Mouse (Mus musculus): ENCODE measurements around the gene Napepld. TPM values are rescaled to one million over a fixed set of nuclear protein-coding genes. Genes with fewer than 3 reads are reported as not detected.
"Not testable (repeated sequence)": the region's sequence is repeated elsewhere in the genome, so short reads cannot be mapped to it uniquely, and the experiment has no call there.

Napepld gene
- polyA plus RNA-seq, 1 experiment from 2014 or later: 4.2 TPM

DNA sequence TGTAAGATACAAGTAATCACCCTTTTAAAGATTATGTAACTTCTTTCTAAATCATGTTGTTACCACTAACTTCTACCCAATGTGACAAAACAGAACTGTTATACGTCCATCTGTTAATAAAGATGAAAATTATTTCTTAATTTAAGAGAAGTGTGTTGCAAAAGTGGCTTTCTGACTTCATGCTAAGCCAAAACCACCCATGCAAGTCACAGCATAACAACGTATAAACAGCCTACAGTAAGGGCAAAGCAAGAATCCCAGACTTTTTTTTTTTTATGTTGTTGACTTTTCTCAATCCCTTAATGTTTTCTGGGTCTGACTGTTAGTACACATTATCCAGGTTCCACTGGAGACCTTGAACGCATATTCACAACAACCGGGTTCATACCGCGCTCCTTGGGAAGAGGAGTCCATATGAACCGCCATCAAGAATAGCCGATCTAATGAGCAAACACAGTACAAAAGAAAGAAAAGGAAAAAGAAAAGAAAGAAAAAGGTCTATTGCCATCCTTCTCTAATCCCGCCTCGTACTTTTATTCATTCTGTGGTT, 849 bp downstream of the Napepld start:
- H3K9ac ChIP-seq (ENCODE audit: low read length): peak overlapping the region; percentile 41
- no peaks in the 10 kb centered on the region for H3K27me3 ChIP-seq (replicated peaks; ENCODE audit: control insufficient read depth, insufficient read depth, low read length)
- no peak for DNase-seq (ENCODE audit: low spot score)
- no peak overlapping the region for H3K27ac ChIP-seq (ENCODE audit: low read depth)
- 14% methylated on average over 10 of the region's 10 CpGs for WGBS
- no peak for ATAC-seq (replicated peaks; ENCODE audit: low FRiP score, low TSS enrichment, low read depth)
- H3K36me3 ChIP-seq (ENCODE audit: control insufficient read depth, insufficient read depth, low read length): no peaks in the 10 kb centered on the region
- peak overlapping the region; percentile 77 for H3K4me2 ChIP-seq (ENCODE audit: low read length)
- H3K4me1 ChIP-seq (replicated peaks; ENCODE audit: control insufficient read depth, insufficient read depth, low read length): no peaks in the 10 kb centered on the region
- no peaks in the 10 kb centered on the region for H3K9me3 ChIP-seq (ENCODE audit: control insufficient read depth, low read length)
- peak overlapping the region; percentile 67 for H3K4me3 ChIP-seq (ENCODE audit: low read depth, low read length)

DNA sequence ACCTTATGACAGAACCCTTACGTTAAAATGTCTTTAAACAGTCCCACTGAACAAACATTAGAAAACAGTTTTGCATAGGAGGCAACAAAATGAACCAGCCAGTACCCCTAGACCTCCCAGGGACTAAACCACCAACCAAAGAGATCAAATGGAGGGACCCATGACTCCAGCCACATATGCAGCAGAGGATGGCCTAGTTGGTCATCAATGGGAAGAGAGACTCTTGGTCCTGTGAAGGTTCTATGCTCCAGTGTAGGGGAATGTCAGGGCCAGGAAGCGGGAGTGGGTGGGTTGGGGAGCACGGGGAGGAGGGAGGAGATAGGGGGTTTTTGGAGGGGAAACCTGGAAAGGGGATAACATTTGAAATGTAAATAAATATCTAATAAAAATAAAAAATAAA, 1.6 kb downstream of the Napepld start:
- not testable (repeated sequence) for H3K9ac ChIP-seq (ENCODE audit: low read length); H3K27me3 ChIP-seq (replicated peaks; ENCODE audit: control insufficient read depth, insufficient read depth, low read length); ATAC-seq (replicated peaks; ENCODE audit: low FRiP score, low TSS enrichment, low read depth); H3K4me2 ChIP-seq (ENCODE audit: low read length); H3K27ac ChIP-seq (ENCODE audit: low read depth); DNase-seq (ENCODE audit: low spot score); H3K4me1 ChIP-seq (replicated peaks; ENCODE audit: control insufficient read depth, insufficient read depth, low read length); H3K9me3 ChIP-seq (ENCODE audit: control insufficient read depth, low read length); H3K36me3 ChIP-seq (ENCODE audit: control insufficient read depth, insufficient read depth, low read length); H3K4me3 ChIP-seq (ENCODE audit: low read depth, low read length)
- WGBS: 86% methylated on average over 3 of the region's 3 CpGs

DNA sequence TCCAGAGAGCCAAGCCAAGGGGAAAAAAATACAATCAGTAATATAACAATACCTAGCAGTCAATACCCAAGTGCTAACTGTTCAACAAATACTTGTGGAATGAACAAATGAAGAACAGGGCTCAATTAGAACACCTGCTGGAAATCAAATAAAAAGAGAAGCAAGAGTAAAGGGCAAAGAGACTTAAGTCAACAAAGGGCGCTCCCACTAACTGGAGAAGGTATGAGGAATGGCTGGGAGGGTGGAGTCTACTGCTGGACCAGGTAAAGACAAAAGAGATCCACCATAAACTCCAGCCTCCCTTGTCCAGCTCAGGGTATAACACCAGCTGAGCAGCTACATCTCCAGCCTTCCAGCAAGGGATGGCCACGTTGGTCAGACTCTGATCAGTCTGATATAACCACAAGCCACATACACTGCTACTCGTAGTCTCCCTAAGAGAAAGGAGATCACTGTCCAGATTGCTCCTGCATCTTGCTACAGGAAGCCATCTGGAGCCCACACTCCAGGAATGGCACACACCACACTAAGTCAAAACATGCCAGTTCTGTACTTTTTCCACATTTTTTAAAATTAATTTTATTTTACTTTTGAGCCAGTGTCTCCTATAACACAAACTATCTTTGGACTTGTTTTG, 6.2 kb downstream of the Napepld start:
- Histone ChIP-seq H3K4me1 (replicated peaks; ENCODE audit: control insufficient read depth, insufficient read depth, low read length) (no peaks in the 10 kb centered on the region), H3K4me2 (ENCODE audit: low read length) (no peak overlapping the region), H3K27me3 (replicated peaks; ENCODE audit: control insufficient read depth, insufficient read depth, low read length) (no peaks in the 10 kb centered on the region), H3K27ac (ENCODE audit: low read depth) (no peak overlapping the region), H3K9ac (ENCODE audit: low read length) (no peak overlapping the region), H3K9me3 (ENCODE audit: control insufficient read depth, low read length) (no peaks in the 10 kb centered on the region), H3K4me3 (ENCODE audit: low read depth, low read length) (no peak overlapping the region), H3K36me3 (ENCODE audit: control insufficient read depth, insufficient read depth, low read length) (no peaks in the 10 kb centered on the region)
- DNase-seq (ENCODE audit: low spot score) (no peak), ATAC-seq (replicated peaks; ENCODE audit: low FRiP score, low TSS enrichment, low read depth) (0 out of 2 replicates have a peak, but pooled peaks have one; percentile 15)
- WGBS: 81% methylated on average over 3 of the region's 3 CpGs

DNA sequence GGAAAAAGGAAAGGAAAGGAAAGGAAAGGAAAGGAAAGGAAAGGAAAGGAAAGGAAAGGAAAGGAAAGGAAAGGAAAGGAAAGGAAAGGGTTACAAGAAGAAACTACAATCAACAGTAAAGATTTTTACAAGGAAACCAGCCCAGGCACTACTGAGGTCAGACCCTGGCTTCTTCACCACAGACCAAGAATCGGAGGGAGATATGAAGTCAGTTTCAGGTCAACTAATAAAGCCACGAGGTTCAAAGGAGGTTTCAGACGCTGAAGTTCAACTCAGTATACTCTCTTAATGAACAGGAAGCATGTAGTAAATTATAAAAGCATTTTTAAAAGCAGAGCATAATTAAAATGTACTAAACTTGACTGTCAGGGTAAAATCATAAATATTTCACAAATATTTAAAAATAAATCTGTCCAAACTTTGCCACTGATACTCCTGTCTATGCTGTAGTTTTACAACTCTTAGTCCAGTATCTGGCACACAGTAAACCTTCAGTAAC, 7.8 kb downstream of the Napepld start:
- Histone ChIP-seq H3K27ac (ENCODE audit: low read depth) (no peak overlapping the region), H3K9me3 (ENCODE audit: control insufficient read depth, low read length) (no peaks in the 10 kb centered on the region), H3K36me3 (ENCODE audit: control insufficient read depth, insufficient read depth, low read length) (no peaks in the 10 kb centered on the region), H3K4me3 (ENCODE audit: low read depth, low read length) (no peak overlapping the region), H3K4me1 (replicated peaks; ENCODE audit: control insufficient read depth, insufficient read depth, low read length) (no peaks in the 10 kb centered on the region), H3K9ac (ENCODE audit: low read length) (no peak overlapping the region), H3K4me2 (ENCODE audit: low read length) (no peak overlapping the region), H3K27me3 (replicated peaks; ENCODE audit: control insufficient read depth, insufficient read depth, low read length) (no peaks in the 10 kb centered on the region)
- DNase-seq (ENCODE audit: low spot score) (no peak), ATAC-seq (replicated peaks; ENCODE audit: low FRiP score, low TSS enrichment, low read depth) (no peak)
- WGBS: 47% methylated on average over 3 of the region's 3 CpGs

DNA sequence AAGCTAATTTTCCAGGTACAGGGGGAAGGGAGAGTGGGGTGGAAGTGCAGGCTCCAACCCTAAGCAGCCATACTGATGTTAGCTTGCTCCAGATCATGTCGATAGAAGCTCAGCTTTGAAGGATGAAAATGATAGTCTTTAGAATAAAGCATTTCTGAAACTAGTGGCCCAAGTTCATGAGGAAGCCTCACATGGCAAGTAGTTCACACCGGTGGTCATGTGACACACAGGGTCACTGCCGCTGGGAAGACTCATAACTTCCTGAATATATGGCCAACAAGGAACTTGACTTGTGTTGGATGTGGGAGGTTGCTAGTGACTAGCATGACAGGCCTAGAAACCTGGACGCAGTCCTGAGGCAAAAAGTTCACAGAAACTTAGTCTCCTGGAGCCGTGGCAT, 9.0 kb downstream of the Napepld start:
- H3K9ac ChIP-seq (ENCODE audit: low read length): no peak overlapping the region
- no peaks in the 10 kb centered on the region for H3K9me3 ChIP-seq (ENCODE audit: control insufficient read depth, low read length)
- H3K4me2 ChIP-seq (ENCODE audit: low read length): no peak overlapping the region
- no peak overlapping the region for H3K27ac ChIP-seq (ENCODE audit: low read depth)
- DNase-seq (ENCODE audit: low spot score) (no peak), ATAC-seq (replicated peaks; ENCODE audit: low FRiP score, low TSS enrichment, low read depth) (no peak)
- H3K27me3 ChIP-seq (replicated peaks; ENCODE audit: control insufficient read depth, insufficient read depth, low read length): no peaks in the 10 kb centered on the region
- no peak overlapping the region for H3K4me3 ChIP-seq (ENCODE audit: low read depth, low read length)
- no peaks in the 10 kb centered on the region for H3K36me3 ChIP-seq (ENCODE audit: control insufficient read depth, insufficient read depth, low read length)
- no peaks in the 10 kb centered on the region for H3K4me1 ChIP-seq (replicated peaks; ENCODE audit: control insufficient read depth, insufficient read depth, low read length)
- 82% methylated on average over 5 of the region's 5 CpGs for WGBS

DNA sequence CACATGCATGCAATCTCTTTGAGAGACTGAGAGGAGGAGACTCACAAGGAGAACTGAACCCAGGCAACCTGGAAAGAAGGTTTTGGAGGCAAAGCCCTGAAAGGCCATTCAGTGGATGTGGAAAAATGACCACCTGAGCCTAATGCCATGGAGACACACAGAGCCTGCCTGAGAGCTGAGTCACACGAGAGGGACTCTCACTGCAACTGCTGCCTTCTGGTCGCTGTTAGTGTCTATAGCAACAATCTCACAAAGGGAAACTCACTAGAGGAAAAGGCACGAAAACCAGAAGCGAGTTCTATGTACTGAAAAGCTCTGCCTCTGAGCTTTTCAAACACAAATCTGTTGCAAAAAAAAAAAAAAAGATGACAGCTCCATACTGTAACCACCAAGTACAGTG, 14.2 kb downstream of the Napepld start:
- no peaks in the 10 kb centered on the region for H3K36me3 ChIP-seq (ENCODE audit: control insufficient read depth, insufficient read depth, low read length)
- 61% methylated on average over 4 of the region's 4 CpGs for WGBS
- no peaks in the 10 kb centered on the region for H3K9me3 ChIP-seq (ENCODE audit: control insufficient read depth, low read length)
- no peak for DNase-seq (ENCODE audit: low spot score)
- H3K9ac ChIP-seq (ENCODE audit: low read length): no peak overlapping the region
- no peak overlapping the region for H3K4me3 ChIP-seq (ENCODE audit: low read depth, low read length)
- no peaks in the 10 kb centered on the region for H3K4me1 ChIP-seq (replicated peaks; ENCODE audit: control insufficient read depth, insufficient read depth, low read length)
- no peaks in the 10 kb centered on the region for H3K27me3 ChIP-seq (replicated peaks; ENCODE audit: control insufficient read depth, insufficient read depth, low read length)
- H3K27ac ChIP-seq (ENCODE audit: low read depth): no peak overlapping the region
- H3K4me2 ChIP-seq (ENCODE audit: low read length): no peak overlapping the region
- no peak for ATAC-seq (replicated peaks; ENCODE audit: low FRiP score, low TSS enrichment, low read depth)

DNA sequence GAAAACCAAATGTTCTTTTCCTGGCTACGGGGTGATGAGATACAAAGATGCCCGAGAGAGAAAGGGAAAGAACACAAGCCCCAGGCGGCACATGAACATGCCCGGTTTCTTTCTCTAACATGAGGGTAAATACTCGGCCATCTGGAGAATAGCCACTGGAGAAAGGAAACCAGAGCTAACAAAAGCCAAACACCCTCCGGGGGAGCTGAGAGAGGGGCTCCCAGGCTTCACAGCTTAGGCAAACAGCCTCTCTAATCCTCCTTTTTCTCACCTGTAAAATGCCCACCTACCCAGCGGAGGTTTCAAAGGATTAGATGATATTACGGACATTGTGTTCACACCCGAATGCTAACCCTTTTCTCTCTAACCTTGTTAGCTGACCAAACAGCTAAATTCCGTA, 16.2 kb downstream of the Napepld start:
- no peaks in the 10 kb centered on the region for H3K36me3 ChIP-seq (ENCODE audit: control insufficient read depth, insufficient read depth, low read length)
- ATAC-seq (replicated peaks; ENCODE audit: low FRiP score, low TSS enrichment, low read depth): no peak
- WGBS: 77% methylated on average over 10 of the region's 10 CpGs

DNA sequence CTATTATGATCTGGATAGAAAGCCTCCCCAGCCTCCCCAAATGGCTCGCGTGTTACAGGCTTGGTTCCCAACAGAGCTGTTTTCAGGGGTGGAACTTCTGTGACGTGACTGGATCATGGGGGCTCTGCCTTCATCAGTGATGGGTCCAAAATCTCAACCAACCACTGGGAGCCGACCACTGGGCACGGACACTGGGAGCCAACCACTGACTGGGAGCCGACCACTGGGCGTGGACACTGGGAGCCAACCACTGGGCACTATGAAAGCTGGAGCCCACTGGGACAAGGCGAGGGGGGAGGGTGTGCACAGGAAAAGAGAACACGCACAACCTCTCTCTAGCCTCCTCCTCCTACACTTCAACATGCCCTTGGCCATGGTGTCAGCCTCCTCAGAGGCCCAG, 17.4 kb downstream of the Napepld start:
- DNase-seq (ENCODE audit: low spot score) (no peak), ATAC-seq (replicated peaks; ENCODE audit: low FRiP score, low TSS enrichment, low read depth) (no peak)
- Histone ChIP-seq H3K36me3 (ENCODE audit: control insufficient read depth, insufficient read depth, low read length) (no peaks in the 10 kb centered on the region), H3K4me2 (ENCODE audit: low read length) (no peak overlapping the region), H3K27ac (ENCODE audit: low read depth) (no peak overlapping the region), H3K27me3 (replicated peaks; ENCODE audit: control insufficient read depth, insufficient read depth, low read length) (no peaks in the 10 kb centered on the region), H3K4me1 (replicated peaks; ENCODE audit: control insufficient read depth, insufficient read depth, low read length) (no peaks in the 10 kb centered on the region; the same call in 1 of the 2 replicates), H3K9me3 (ENCODE audit: control insufficient read depth, low read length) (no peaks in the 10 kb centered on the region), H3K4me3 (ENCODE audit: low read depth, low read length) (no peak overlapping the region), H3K9ac (ENCODE audit: low read length) (no peak overlapping the region)
- 96% methylated on average over 9 of the region's 9 CpGs for WGBS

More for the DNA sequence above, 16.2 kb downstream of the Napepld start:
- H3K27ac ChIP-seq (ENCODE audit: low read depth): no peak overlapping the region
- H3K4me2 ChIP-seq (ENCODE audit: low read length): no peak overlapping the region
- no peak for DNase-seq (ENCODE audit: low spot score)
- H3K9ac ChIP-seq (ENCODE audit: low read length): no peak overlapping the region
- H3K4me3 ChIP-seq (ENCODE audit: low read depth, low read length): no peak overlapping the region
- H3K9me3 ChIP-seq (ENCODE audit: control insufficient read depth, low read length): no peaks in the 10 kb centered on the region
- no peaks in the 10 kb centered on the region for H3K27me3 ChIP-seq (replicated peaks; ENCODE audit: control insufficient read depth, insufficient read depth, low read length)
- no peaks in the 10 kb centered on the region; the same call in 1 of the 2 replicates for H3K4me1 ChIP-seq (replicated peaks; ENCODE audit: control insufficient read depth, insufficient read depth, low read length)

DNA sequence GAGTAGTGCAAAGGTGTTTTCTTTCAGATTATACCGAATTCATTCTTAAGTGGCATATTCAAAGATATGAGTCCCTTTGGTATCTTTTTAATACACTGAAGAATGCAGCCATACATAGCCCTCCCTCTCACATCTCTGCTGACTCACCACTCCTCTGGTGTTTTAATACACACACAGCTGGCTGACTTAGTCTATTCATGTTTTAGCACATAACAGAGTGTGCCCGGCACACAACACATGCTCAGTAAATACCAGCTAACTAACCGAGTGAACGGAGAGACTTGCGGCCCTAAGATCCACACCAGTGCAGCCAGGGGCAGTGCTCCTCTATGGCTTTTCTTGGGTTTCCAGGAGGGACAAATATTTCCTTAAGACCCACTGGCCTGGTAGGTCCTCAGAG, 20.3 kb downstream of the Napepld start:
- Histone ChIP-seq H3K27me3 (replicated peaks; ENCODE audit: control insufficient read depth, insufficient read depth, low read length) (no peaks in the 10 kb centered on the region), H3K27ac (ENCODE audit: low read depth) (no peak overlapping the region), H3K4me3 (ENCODE audit: low read depth, low read length) (no peak overlapping the region), H3K4me1 (replicated peaks; ENCODE audit: control insufficient read depth, insufficient read depth, low read length) (no peaks in the 10 kb centered on the region; the same call in 1 of the 2 replicates), H3K4me2 (ENCODE audit: low read length) (no peak overlapping the region), H3K9ac (ENCODE audit: low read length) (no peak overlapping the region), H3K9me3 (ENCODE audit: control insufficient read depth, low read length) (no peaks in the 10 kb centered on the region), H3K36me3 (ENCODE audit: control insufficient read depth, insufficient read depth, low read length) (no peaks in the 10 kb centered on the region)
- 83% methylated on average over 5 of the region's 5 CpGs for WGBS
- DNase-seq (ENCODE audit: low spot score) (no peak), ATAC-seq (replicated peaks; ENCODE audit: low FRiP score, low TSS enrichment, low read depth) (no peak)

Data from intestine, embryonic 14.5 days (tissue).